Mouse (Mus musculus) liver, adult (tissue): Measurements from ENCODE around the gene Wipi1.

Experiments used
- GATA4 ChIP-seq: IDR thresholded peaks from 2 replicates; pipeline ENCODE4 v1.6.1; 2014; ENCODE audit warnings: mild to moderate bottlenecking, low read length; ENCODE audit not compliant: insufficient replicate concordance

The Wipi1 gene

DNA sequence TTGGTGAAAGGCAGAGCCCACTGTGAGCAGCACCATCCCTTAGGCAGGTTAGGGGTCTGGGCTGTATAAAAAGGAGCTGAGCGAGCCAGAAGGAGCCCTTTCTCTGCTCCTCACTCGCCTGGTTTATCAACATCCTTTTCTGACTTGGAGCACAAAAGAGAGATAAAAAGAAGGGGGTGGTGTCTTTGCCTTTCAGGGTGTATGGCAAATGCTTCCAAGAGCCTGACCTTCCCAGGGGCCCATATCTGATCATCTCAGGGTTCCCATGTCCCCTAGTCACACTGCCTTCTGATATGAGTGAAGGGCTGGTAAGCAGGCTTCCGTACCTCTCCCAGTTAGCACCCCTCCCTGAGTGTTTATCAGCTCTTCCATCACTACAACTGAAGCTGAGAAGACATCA, 16.3 kb upstream of the Wipi1 start:
- no peak; the same call in 1 of the 2 replicates for TF ChIP-seq GATA4

DNA sequence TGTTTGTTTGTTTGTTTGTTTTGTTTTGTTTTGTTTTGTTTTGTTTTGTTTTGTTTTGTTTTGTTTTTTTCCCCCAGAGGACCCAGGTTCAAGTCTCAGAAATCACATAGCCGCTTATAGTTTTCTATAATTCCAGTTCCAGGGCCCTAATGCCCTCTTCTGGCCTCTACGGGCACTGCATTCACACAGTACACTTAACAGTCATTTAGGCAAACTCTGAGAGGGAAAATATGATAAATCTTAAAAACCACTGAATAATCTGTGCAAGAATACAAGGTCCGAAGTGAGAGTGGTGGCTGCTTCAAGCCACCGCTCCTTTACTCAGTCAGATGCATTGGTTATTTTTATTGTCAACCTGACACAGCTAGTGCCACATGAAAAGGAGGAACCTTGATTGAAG, 15.9 kb upstream of the Wipi1 start:
- no peak for TF ChIP-seq GATA4

DNA sequence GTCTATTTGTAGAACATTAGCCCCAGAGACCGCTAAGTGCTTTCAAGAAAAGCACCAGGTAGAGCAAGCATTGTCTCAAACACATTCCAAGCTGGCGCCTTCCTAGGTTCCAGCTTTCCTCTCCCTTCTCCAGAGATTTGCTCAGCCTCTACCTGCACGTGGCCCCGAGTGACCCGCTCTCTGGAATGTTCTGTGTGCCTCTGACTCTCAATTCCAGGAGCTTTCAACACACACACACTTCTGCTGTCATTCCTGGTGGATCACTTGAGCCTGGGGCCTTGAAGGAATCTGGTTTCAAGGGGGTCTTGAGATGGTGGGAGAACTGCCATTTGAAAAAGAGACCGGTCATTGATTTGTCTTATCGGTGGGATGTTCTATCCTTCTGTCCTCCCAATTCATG, 11.5 kb upstream of the Wipi1 start:
- no peak for TF ChIP-seq GATA4

DNA sequence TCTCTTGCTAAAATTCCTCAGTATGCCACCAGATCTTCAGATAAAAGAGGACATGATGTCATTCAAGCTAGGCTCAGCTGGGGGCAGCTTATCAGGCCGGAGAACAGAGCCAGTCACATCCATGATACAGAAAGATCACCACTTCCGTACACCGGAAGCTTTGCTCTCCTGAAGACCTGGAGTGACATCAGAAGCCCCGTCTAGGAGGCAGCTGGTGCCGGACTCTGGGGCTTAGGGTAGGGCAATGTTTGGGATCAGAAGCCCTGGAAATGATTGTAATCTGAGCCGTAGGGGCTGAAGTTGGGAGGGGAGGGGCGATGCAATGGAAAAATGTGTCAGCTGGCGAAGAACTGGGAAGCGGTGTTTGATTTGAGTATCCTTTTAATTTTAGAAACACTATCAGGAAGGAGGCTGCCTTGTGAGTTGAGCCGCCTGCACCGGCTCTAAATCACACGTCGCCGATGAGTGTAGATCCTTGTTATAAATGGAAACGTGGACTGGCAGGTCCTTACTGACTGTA, 10.8 kb upstream of the Wipi1 start:
- peak; percentile 75; the same call in 1 of the 2 replicates for TF ChIP-seq GATA4

DNA sequence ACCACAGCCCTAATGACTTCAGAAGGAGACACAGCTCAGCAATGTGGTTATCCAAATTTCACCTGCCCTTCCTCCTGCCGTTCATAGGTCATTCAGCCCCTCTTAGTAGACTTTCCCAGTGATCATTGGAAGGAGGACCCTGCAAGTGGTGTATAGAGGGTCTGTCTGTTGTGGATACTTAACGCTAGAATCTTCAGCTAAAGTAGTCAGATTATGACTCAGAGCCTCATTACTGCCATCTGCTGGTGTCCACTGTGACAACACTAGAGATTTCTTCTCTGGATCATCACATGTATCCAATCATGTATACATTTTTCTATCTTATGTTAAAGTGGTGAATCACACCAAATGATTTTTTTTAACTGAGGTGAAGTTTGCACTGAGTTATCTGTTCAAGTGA, 9.4 kb upstream of the Wipi1 start:
- TF ChIP-seq GATA4, result no peak

DNA sequence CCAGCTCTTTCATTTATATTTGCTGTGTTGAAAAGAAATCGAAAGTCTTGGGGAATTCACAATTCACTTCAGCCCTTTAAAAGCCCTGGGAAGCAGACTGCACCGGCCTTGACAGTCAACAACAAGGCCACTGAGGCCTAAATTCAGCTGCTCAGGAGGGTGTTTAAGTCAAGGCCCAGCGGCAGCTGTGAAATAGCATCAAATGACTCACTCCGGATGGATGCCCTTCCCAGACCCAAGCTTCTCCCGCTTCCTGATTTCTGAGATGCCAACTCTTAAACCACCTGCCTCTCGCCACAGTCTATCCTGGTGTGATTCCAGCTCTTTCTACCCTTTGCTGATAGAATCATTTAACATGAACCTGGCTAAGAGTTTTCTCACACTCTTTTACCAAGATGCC, 8.6 kb upstream of the Wipi1 start:
- TF ChIP-seq GATA4, result no peak

DNA sequence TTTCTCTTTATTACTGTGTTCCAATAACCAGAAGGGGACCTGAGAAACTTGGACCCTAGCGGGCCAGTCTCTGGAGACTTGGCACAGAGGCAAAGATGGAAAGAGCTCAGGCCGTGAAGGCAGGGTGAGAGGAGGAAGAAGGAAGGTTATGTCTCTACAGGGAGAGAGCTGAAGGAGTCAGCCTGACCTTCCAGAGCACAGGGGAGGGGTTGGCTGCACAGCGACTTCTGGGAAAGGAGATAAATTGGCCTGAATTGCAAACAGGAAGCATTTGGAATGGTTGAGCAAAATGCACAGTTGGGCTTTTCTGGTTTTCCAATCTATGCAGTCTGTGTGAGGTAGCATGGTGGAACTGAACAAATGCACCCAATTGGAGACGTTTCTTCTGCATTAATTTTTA, 5.0 kb upstream of the Wipi1 start:
- TF ChIP-seq GATA4, result peak; percentile 29; the same call in 1 of the 2 replicates

DNA sequence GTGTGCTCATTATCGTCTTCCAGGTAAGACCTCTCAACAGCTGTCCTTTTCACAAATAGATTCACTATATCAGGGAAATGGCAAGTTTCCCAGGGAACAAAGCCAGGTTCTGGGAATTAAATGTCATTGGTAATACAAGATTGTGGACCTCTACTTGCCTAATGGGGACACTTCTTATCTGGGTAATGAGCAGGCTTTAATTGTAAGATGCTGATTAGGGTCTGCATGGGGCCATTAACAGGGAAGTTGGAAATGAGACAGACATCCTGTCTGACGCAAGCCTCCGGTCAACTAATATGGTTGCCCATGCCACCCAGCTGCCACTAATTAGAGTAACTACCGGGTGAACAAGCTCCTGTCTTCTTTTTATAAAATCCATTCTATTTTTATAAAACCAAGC, 4.6 kb upstream of the Wipi1 start:
- TF ChIP-seq GATA4, result peak; percentile 29; the same call in 1 of the 2 replicates

DNA sequence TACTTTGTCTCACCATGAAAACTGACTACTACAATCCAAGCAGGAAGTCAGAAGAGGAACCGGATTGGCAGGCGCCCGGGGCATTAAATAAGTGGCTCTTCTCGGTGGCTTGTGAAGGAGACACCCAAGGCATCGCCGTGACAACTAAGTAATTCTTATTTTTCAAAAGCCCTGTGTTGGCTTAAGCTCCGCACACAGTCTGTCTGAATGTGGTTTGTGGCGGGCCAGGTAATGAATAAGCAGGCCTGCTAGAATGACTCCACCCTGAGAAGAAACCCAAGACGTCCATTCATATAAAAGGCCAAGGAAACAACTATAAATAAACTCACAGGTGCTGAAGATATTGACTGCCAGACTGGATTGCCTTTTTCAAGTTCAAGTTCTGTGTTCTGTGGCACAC, 3.5 kb upstream of the Wipi1 start:
- TF ChIP-seq GATA4, result no peak

DNA sequence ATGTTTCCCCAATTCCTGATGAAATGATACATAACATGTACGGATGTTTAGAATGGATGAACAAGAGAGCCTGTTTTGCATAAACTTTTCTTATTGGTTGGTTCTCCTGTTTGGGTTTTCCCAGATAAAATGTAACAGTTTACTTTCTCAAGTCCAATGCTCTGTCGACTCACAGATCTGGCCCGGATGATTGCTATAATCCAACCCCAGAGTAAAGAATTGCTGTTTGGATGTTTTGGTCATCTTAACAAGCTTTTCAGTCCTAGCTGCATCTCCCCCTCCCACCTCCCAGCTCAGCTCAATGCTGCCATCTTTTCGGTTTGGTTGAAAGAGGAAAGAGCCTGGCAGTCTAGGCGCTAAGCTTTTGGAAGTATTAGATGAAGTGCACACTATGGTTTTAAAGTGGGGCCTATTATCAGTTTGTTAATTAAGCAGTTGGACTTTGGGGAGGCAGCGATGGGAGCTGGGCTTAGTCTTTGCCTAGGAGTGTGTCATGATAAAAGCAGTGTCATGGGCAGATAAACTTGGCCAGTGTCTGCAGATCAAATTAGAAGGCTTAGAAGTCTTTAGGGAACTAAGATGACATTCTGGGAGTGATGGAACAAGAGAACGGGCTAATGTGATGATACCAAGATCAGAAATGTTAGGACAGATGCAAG, 1.2 kb upstream of the Wipi1 start:
- TF ChIP-seq GATA4, result no peak

DNA sequence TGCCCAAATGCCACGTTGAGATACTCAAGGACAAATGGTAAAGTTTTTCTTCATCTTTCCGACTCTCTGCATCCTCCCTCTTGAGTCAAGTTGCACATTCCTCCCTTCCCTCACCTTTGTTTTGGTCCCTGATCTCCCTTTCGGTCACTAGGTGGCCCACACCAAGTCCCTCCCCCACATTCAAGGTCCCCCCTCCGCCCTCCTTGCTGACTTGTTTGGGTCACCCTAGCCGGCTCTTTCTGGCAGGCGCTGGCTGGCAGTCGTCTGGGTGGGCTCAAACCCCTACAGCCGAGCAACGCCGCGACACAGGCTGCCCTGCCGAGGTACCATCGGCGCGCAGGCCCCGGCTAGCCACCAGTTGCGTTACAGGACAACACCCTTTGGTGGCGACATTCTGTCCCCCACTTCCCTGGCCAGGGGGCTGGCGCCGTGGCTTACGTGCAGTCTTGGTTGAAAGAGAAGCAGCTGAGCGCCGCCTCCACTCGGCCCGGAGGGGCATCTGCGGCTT, 918 bp downstream of the Wipi1 start:
- no peak for TF ChIP-seq GATA4

DNA sequence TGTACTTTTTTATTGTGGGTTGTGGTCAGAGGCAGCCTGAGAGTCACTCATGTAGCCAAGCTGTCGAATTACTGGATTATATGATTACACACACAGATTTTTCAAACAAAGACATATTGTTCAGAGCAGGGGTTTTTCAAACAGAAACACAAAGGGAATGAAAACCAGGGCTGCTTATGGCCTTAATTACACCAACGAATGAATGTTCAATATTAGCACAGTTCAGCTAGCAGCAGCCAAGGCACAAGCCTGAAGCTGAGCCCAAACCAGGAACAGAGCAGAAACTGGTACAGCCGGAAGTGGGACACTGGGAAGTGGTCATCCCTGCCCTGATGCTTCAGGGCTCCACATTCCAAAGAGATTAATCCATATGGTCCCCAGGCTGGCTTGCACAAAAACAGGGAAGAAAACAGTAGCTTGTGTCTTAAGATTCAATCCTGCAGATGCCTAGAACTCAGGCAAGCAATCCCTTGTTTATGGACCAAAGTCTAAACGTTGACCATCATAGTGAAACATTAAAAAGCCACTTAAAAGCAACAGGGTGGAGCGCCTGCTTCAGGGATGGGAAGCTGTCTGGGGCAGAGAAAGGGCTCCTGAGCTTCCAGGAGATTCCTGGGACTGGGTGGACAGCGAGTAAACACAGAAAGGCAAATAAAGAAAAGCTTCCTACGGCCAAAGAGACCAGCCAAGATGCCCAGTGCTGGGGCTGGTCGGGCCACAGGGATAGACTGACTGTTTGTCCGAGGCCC, 1.5 kb downstream of the Wipi1 start:
- TF ChIP-seq GATA4, result no peak

DNA sequence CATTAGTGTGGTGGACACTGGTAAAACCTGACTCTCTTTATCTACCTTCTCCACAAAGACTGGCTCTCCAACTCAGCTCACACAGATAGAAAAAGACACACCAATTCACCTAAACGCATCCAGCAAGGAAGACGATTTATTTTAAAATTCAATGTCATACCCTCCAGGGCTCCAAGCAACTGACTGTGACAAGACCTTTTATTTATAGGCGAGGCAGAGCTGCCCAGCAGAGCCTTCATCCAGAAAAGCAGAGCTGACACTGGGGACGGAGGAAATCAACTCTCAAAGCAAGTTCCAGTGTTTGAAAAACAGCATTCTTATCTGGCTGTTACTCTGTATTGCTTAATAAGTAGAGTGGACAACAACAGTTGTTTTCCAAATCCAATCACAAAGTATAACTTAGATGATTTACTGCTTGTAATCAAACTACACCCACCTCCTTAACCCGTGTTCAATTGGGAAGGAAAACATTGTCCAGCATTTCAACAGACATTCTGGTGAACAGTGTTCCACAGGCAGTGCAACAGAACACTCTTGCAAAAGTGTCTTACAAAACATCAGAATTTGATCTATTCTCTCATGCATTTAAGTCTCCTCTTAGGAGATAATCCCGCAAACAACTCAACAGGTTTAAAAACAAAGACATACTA, 2.7 kb downstream of the Wipi1 start:
- TF ChIP-seq GATA4, result no peak

DNA sequence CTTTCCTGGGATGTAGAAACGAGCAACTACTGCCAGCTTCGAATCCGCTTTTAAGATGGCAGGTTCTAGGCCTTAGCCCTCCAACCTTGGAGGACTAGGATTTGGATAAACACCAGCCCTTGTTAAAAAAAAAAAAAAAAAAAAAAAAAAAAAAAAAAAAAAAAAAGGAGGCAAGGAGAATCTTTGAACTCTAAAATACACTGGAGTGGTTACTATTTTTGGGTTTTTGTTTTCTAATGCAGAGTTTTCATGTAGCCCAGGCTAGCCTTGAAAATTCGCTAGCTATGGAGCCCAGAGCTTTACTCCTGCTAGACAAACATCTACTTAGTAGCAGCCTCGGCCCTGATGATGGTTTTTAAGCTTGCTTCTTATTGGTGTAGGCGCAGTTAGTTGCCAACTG, 4.2 kb downstream of the Wipi1 start:
- no peak for TF ChIP-seq GATA4

DNA sequence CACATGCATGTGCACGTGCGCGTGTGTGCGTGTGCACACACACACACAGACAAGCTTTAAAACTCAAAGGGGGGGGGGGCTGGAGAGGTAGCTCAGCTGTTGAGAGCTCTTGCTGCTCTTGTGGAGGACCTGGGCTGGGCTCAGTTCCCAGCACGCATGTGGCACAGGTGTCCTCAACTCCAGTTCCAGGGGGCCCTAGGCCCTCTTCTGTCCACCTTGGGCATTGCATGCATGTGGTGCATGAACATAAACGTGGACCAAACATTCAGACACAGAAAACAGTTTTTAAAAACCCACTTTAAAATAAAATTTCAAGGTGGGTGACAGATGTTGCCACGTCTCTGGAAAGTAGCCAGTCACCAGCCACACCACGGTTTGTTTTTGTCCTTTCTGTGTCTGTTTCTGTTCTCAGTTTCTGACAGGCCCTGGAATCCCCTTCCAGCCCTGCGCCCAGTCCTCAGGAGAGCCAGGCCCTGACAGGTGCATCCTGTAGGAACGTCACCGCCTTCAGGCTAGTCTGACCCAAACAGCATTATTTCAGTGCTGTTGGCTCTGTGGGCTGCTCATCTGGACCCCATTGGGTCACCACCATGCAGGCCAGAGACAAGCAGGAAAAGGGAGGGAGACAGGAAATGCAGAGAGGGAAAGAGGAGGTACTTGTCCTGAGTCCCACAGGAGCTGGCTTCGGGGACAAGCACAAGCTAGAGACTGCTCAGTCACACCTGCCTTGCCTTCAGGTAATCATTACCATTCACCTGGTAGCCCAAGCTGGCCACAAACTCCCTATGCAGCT, 12.8 kb downstream of the Wipi1 start:
- TF ChIP-seq GATA4, result no peak
